Mouse (Mus musculus) kidney, adult 11 months (tissue): ENCODE results near the gene Fsd2.

Source experiments
- DNase-seq: peaks from one replicate; pipeline ENCODE4 v3.0.0; 2022

Fsd2 gene

GRCm38 (mm10) chr7:81566892-81567291, at the start of gene Fsd2:
Gene Fsd2, minus strand, starts transcription at chr7:81566944.
- no peak for DNase-seq

GRCm38 (mm10) chr7:81615031-81615430, 48.3 kb upstream of the Fsd2 start:
- DNase-seq = no peak

- DNase-seq = no peak
Observed at GRCm38 (mm10) chr7:81612856-81613635, 46.3 kb upstream of the Fsd2 start.

GRCm38 (mm10) chr7:81610125-81610524, 43.4 kb upstream of the Fsd2 start:
- no peak for DNase-seq

- no peak for DNase-seq
Observed at GRCm38 (mm10) chr7:81606452-81606851, 39.7 kb upstream of the Fsd2 start.

- no peak for DNase-seq
Observed at GRCm38 (mm10) chr7:81605489-81605888, 38.7 kb upstream of the Fsd2 start.

- no peak for DNase-seq
Observed at GRCm38 (mm10) chr7:81604991-81605390, 38.2 kb upstream of the Fsd2 start.

- no peak for DNase-seq
Observed at GRCm38 (mm10) chr7:81599379-81600280, 32.9 kb upstream of the Fsd2 start.

- no peak for DNase-seq
Observed at GRCm38 (mm10) chr7:81597660-81598059, 30.9 kb upstream of the Fsd2 start.

- no peak for DNase-seq
Observed at GRCm38 (mm10) chr7:81596086-81596485, 29.3 kb upstream of the Fsd2 start.

- DNase-seq = no peak
Observed at GRCm38 (mm10) chr7:81595056-81595455, 28.3 kb upstream of the Fsd2 start.

GRCm38 (mm10) chr7:81593387-81593786, 26.6 kb upstream of the Fsd2 start:
- no peak for DNase-seq

- DNase-seq = no peak
Observed at GRCm38 (mm10) chr7:81592686-81593085, 25.9 kb upstream of the Fsd2 start.

GRCm38 (mm10) chr7:81587238-81587637, 20.5 kb upstream of the Fsd2 start:
- DNase-seq = no peak

GRCm38 (mm10) chr7:81585326-81585725, 18.6 kb upstream of the Fsd2 start:
- no peak for DNase-seq

- no peak for DNase-seq
Observed at GRCm38 (mm10) chr7:81583512-81583911, 16.8 kb upstream of the Fsd2 start.

- DNase-seq = no peak
Observed at GRCm38 (mm10) chr7:81579312-81579711, 12.6 kb upstream of the Fsd2 start.

- no peak for DNase-seq
Observed at GRCm38 (mm10) chr7:81578413-81578812, 11.7 kb upstream of the Fsd2 start.

- no peak for DNase-seq
Observed at GRCm38 (mm10) chr7:81577872-81578271, 11.1 kb upstream of the Fsd2 start.

- no peak for DNase-seq
Observed at GRCm38 (mm10) chr7:81575606-81576005, 8.9 kb upstream of the Fsd2 start.

GRCm38 (mm10) chr7:81573821-81574220, 7.1 kb upstream of the Fsd2 start:
- no peak for DNase-seq

- DNase-seq = no peak
Observed at GRCm38 (mm10) chr7:81573397-81573796, 6.7 kb upstream of the Fsd2 start.

GRCm38 (mm10) chr7:81572610-81573268, 6.0 kb upstream of the Fsd2 start:
- no peak for DNase-seq
